Mouse (Mus musculus) heart, adult 2 months (tissue): ENCODE data around the gene Plekhg3.

ENCODE experiments used
- EP300 ChIP-seq: fragments of 200-500 bp; IDR thresholded peaks from 2 replicates; pipeline ENCODE4 v1.6.1; 2011; ENCODE audit warnings: low read depth, low read length, control low read depth; ENCODE audit not compliant: insufficient read depth
- POLR2A ChIP-seq: fragments of 200-500 bp; IDR thresholded peaks from 2 replicates; pipeline ENCODE4 v1.6.1; 2011; ENCODE audit warnings: mild to moderate bottlenecking, low read depth, low read length, control low read depth; ENCODE audit not compliant: insufficient read depth

DNA sequence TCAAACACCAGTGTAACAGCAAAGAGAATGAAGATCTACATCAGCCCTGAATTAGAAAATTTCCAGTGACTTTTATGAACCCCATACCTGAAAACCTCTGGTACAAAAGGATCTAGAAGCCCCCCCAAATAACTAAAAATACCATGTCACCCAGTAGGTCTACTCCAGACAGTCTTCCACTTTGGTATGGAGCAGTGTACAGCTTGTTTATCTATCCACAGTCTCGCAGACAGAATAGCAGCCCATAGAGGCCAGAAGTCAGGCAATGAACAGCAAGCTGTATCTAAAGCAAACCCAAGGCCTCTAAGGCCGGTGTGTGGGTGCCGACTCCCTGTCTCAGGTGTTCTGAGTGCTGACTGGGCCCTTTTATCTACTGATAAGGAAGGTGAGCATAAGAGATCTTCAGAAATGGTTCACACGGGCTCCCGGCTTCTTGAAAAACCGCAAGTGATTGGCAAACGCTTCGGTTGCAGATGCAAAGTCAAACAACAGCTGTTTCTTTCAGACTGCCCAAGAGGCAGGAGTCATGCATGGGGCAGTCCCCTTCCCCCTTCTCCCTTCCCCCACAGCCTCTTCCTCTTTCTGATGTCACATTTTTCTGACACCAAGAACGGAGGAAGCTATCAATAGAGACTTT lies 3.3 kb upstream of the Plekhg3 start:
- TF ChIP-seq POLR2A (no peak), EP300 (no peak)
